Mouse (Mus musculus) midbrain, embryonic 14.5 days (tissue): ENCODE results near the gene Elfn2. TPM values are rescaled to one million over a fixed set of nuclear protein-coding genes. Genes with fewer than 3 reads are reported as not detected.

Experiments used
- ATAC-seq: fragments of 200-750 bp; cut with Nextera tagmentation; 2 replicates; pipeline ENCODE4 v1.8.0; 2017; ENCODE audit warnings: moderate number of reproducible peaks, moderate library complexity; ENCODE audit not compliant: low FRiP score, low TSS enrichment
- DNase-seq: peaks from one replicate; pipeline ENCODE4 v3.0.0-alpha.2; 2015
- H3K27ac ChIP-seq: fragments of 300-500 bp; sonication (generic); replicated peaks from 2 replicates; pipeline ENCODE4 v1.5.1; 2014; ENCODE audit warnings: mild to moderate bottlenecking, low read depth, low read length, moderate library complexity
- H3K27me3 ChIP-seq: fragments of 300-500 bp; sonication (generic); 2 replicates; pipeline ENCODE4 v1.6.1; 2014; ENCODE audit warnings: low read length, control low read depth, mixed read lengths; ENCODE audit not compliant: control insufficient read depth, insufficient read depth
- H3K36me3 ChIP-seq: fragments of 300-500 bp; sonication (generic); 2 replicates; pipeline ENCODE4 v1.6.1; 2014; ENCODE audit warnings: low read length, control low read depth; ENCODE audit not compliant: control insufficient read depth, insufficient read depth
- H3K4me1 ChIP-seq: fragments of 300-500 bp; sonication (generic); 2 replicates; pipeline ENCODE4 v1.6.1; 2014; ENCODE audit warnings: mild to moderate bottlenecking, antibody characterized with exemption, low read length, control low read depth; ENCODE audit not compliant: control insufficient read depth, insufficient read depth
- H3K4me2 ChIP-seq: fragments of 300-500 bp; sonication (generic); 2 replicates; pipeline ENCODE4 v1.6.1; 2014; ENCODE audit warnings: mild to moderate bottlenecking, low read length, moderate library complexity
- H3K4me3 ChIP-seq: fragments of 300-500 bp; sonication (generic); replicated peaks from 2 replicates; pipeline ENCODE4 v1.5.1; 2014; ENCODE audit warnings: low read depth, low read length
- H3K9ac ChIP-seq: fragments of 300-500 bp; sonication (generic); replicated peaks from 2 replicates; pipeline ENCODE4 v1.6.1; 2014; ENCODE audit warnings: mild to moderate bottlenecking, low read length, moderate library complexity
- H3K9me3 ChIP-seq: fragments of 300-500 bp; sonication (generic); 2 replicates; pipeline ENCODE4 v1.6.1; 2016; ENCODE audit warnings: low read length, control low read depth, mixed read lengths; ENCODE audit not compliant: control insufficient read depth
- WGBS: fragments of 180-500 bp; shearing (Covaris S2); extraction: QIAGEN DNeasy Blood & Tissue Kit; methylation state at CpG from one replicate; pipeline ENCODE4 v1.1.7; 2014; 5-methylcytosine and 5-hydroxymethylcytosine counted together
- polyA plus RNA-seq: library from polyadenylated mRNA; unstranded; fragments of >200 nt; fragmentation: Nextera tagmentation; extraction: Ambion mirVana; gene quantifications from 2 replicates; pipeline ENCODE4 v1.2.1, GENCODE M21; 2014

Gene Elfn2
- 4.0 and 8.1 TPM in 2 replicates for polyA plus RNA-seq

GRCm38 (mm10) chr15:78718290-78719250 is at the start of gene Elfn2:
TSS of gene Elfn2 (minus strand) at chr15:78718771.
- peak within 1 kb of the TSS; percentile 84 for H3K4me2 ChIP-seq
- H3K27me3 ChIP-seq = peaks cover 36% of the 10 kb centered on the region
- H3K9me3 ChIP-seq = no peaks in the 10 kb centered on the region
- peak within 1 kb of the TSS; percentile 68 for H3K27ac ChIP-seq
- no peaks in the 10 kb centered on the region for H3K36me3 ChIP-seq
- H3K4me3 ChIP-seq = peak within 1 kb of the TSS; percentile 59
- peaks cover 9% of the 10 kb centered on the region; the same call in 1 of the 2 replicates for H3K4me1 ChIP-seq
- DNase-seq (peak; percentile 75), ATAC-seq (peak; percentile 57; the same call in 1 of the 2 replicates)
- H3K9ac ChIP-seq = peak within 1 kb of the TSS; percentile 69
- 1% methylated on average over 79 of the region's 89 CpGs for WGBS

GRCm38 (mm10) chr15:78763704-78764103 is 45.1 kb upstream of the Elfn2 start:
- H3K27ac ChIP-seq = peak overlapping the region; percentile 52; the same call in 1 of the 2 replicates
- no peak overlapping the region for H3K4me3 ChIP-seq
- DNase-seq = no peak
- H3K9ac ChIP-seq = no peak overlapping the region
- 0 out of 2 replicates have a peak, but pooled peaks cover 7% of the 10 kb centered on the region for H3K4me1 ChIP-seq
- H3K27me3 ChIP-seq = no peaks in the 10 kb centered on the region
- 78% methylated on average over 5 of the region's 5 CpGs for WGBS
- H3K9me3 ChIP-seq = no peaks in the 10 kb centered on the region
- no peak overlapping the region for H3K4me2 ChIP-seq
- no peaks in the 10 kb centered on the region for H3K36me3 ChIP-seq
- ATAC-seq = no peak

DNA sequence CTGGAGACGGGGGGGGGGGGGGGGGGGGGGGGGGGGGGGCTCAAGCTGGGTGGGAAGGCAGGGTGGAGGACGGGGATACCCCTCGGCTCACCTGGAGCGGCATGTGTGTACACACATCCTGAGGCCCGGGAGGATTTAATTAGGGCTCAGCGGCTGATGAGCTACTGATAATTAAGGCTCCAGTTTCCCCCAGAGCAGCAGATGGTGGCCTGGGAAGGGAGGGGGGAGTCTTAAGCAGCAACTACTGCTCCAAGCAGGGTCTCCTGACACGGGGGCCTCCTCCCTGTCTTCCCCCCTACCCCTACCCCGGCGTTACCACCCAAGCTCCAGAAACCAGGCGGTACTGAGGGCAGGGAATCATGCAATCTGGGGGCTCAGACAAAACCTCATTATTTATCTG is 44.6 kb upstream of the Elfn2 start:
- Histone ChIP-seq H3K27ac (peak overlapping the region; percentile 52; the same call in 1 of the 2 replicates), H3K36me3 (no peaks in the 10 kb centered on the region), H3K4me2 (no peak overlapping the region), H3K27me3 (no peaks in the 10 kb centered on the region), H3K9ac (no peak overlapping the region), H3K4me1 (0 out of 2 replicates have a peak, but pooled peaks cover 7% of the 10 kb centered on the region), H3K9me3 (no peaks in the 10 kb centered on the region), H3K4me3 (no peak overlapping the region)
- 19% methylated on average over 10 of the region's 10 CpGs for WGBS
- peak; percentile 64 for DNase-seq
- no peak; the same call in 1 of the 2 replicates for ATAC-seq

DNA sequence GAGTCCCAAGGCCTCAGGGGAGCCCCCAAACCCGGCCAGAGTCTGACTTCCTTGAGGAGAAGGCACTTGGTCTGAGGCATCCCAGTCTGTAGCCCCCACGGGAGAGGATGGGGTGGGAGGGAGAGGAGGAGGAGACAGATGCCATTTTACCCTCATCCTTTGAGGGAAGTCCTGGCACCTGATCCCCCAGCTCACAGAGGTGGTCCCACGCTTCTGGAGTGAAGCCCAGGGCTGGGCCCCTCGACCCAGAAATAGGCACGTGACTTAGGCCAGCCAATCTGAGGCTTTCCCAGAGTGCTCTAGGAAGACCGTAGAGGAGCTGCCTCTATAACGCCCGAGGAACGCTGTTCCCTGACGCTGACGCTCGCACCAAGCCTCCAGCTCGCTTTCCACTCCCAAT is 42.5 kb upstream of the Elfn2 start:
- no peak overlapping the region for H3K9ac ChIP-seq

GRCm38 (mm10) chr15:78758132-78758531 is 39.6 kb upstream of the Elfn2 start:
- Histone ChIP-seq H3K9me3 (no peaks in the 10 kb centered on the region), H3K4me2 (no peak overlapping the region), H3K27ac (no peak overlapping the region), H3K4me1 (peaks cover 4% of the 10 kb centered on the region; the same call in 1 of the 2 replicates), H3K27me3 (no peaks in the 10 kb centered on the region), H3K36me3 (no peaks in the 10 kb centered on the region; the same call in 1 of the 2 replicates), H3K4me3 (no peak overlapping the region), H3K9ac (no peak overlapping the region)
- 94% methylated on average over 6 of the region's 6 CpGs for whole genome bisulfite sequencing
- DNase-seq (no peak), ATAC-seq (no peak)

More for the DNA sequence above, 42.5 kb upstream of the Elfn2 start:
- Histone ChIP-seq H3K27me3 (no peaks in the 10 kb centered on the region), H3K4me3 (no peak overlapping the region), H3K4me2 (no peak overlapping the region), H3K9me3 (no peaks in the 10 kb centered on the region), H3K36me3 (no peaks in the 10 kb centered on the region; the same call in 1 of the 2 replicates), H3K27ac (no peak overlapping the region), H3K4me1 (0 out of 2 replicates have a peak, but pooled peaks cover 7% of the 10 kb centered on the region)
- 81% methylated on average over 13 of the region's 13 CpGs for WGBS
- no peak for ATAC-seq
- DNase-seq = no peak

DNA sequence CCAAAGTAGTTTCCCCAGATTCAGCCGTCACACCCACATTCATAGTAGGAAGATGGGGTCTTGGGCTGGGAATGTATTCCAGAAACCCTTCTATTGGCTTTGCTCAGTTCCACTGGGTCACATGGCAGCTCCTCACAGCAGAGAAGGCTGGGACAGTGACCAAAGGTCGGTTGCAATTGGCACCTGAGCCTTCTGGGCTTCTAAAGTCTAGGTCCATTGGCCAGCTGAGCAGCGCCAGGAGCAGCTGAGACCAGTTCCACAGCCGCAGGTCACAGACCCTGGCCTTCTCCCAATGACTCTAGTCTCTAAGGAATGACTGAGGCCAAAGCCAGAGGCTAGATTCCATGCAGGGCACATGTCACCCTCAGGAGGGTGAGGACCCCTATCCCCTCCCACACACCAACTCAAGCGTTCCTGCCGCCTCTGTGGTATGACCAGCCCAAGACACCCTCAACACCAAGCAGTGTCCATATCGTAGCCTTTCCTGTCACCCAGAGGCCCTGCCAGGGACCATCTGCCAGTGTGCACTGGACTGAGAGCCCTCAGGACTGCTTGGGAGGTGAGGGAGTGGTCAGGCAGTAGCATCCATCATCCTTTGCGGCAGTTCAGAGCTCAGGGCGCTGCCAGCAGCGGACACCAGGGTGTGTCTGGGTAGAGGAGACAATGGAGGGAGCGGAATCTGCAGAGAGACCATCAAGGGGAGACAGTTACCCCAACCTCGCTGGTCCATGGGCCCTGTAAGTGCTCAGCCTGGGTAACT is 37.6 kb upstream of the Elfn2 start:
- DNase-seq (no peak), ATAC-seq (no peak)
- Histone ChIP-seq H3K36me3 (no peaks in the 10 kb centered on the region; the same call in 1 of the 2 replicates), H3K9ac (no peak overlapping the region), H3K4me3 (no peak overlapping the region), H3K27me3 (no peaks in the 10 kb centered on the region), H3K4me1 (peaks cover 6% of the 10 kb centered on the region; the same call in 1 of the 2 replicates), H3K9me3 (no peaks in the 10 kb centered on the region), H3K4me2 (no peak overlapping the region), H3K27ac (no peak overlapping the region)
- WGBS = 83% methylated on average over 12 of the region's 12 CpGs

DNA sequence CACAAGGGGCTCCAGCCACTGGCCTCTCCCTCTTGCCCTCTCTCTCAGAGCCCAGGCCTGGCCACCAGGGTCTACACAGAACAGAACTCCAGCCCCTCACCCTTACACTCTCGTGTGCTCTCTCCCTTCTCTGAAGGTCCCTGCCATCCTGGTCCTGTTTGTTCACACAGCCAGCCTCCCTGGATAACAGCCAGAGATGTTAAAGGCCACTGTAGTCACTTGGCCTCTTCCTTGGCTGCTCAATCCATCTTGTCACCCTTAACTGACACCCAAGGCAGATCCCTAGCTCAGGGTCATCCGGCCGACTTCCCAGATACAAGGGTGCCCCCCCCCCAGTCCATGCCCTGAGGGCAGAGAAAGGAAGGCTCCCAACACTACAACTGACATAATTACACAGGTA is 36.7 kb upstream of the Elfn2 start:
- no peak overlapping the region for H3K9ac ChIP-seq
- no peaks in the 10 kb centered on the region; the same call in 1 of the 2 replicates for H3K36me3 ChIP-seq
- ATAC-seq (no peak), DNase-seq (no peak)
- H3K27me3 ChIP-seq = no peaks in the 10 kb centered on the region
- H3K27ac ChIP-seq = peak overlapping the region; percentile 41; the same call in 1 of the 2 replicates
- no peak overlapping the region for H3K4me2 ChIP-seq
- H3K9me3 ChIP-seq = no peaks in the 10 kb centered on the region
- H3K4me3 ChIP-seq = no peak overlapping the region
- WGBS = 69% methylated on average over 3 of the region's 3 CpGs
- peaks cover 14% of the 10 kb centered on the region; the same call in 1 of the 2 replicates for H3K4me1 ChIP-seq

GRCm38 (mm10) chr15:78754144-78754543 is 35.6 kb upstream of the Elfn2 start:
- ATAC-seq = no peak
- Histone ChIP-seq H3K27ac (no peak overlapping the region), H3K27me3 (no peaks in the 10 kb centered on the region), H3K9me3 (no peaks in the 10 kb centered on the region), H3K36me3 (no peaks in the 10 kb centered on the region; the same call in 1 of the 2 replicates), H3K9ac (no peak overlapping the region), H3K4me1 (peaks cover 14% of the 10 kb centered on the region; the same call in 1 of the 2 replicates), H3K4me3 (no peak overlapping the region), H3K4me2 (no peak overlapping the region)
- 63% methylated on average over 5 of the region's 5 CpGs for WGBS
- DNase-seq = no peak
